Mouse (Mus musculus) stomach, embryonic 15.5 days (tissue): Measurements from ENCODE around the gene Olfr1415. TPM values are rescaled to one million over a fixed set of nuclear protein-coding genes. Genes with fewer than 3 reads are reported as not detected.

Experiments used
- ATAC-seq: fragments of 200-750 bp; cut with Nextera tagmentation; 2 replicates; pipeline ENCODE4 v1.8.0; 2017; ENCODE audit warnings: low read depth, moderate number of reproducible peaks, moderate TSS enrichment; ENCODE audit not compliant: insufficient read depth, low FRiP score
- H3K27ac ChIP-seq: fragments of 300-500 bp; sonication (generic); 2 replicates; pipeline ENCODE4 v1.5.1; 2015; ENCODE audit warnings: mild to moderate bottlenecking, inconsistent platforms
- H3K27me3 ChIP-seq: fragments of 300-500 bp; sonication (generic); replicated peaks from 2 replicates; pipeline ENCODE4 v1.6.1; 2015; ENCODE audit warnings: inconsistent platforms
- H3K36me3 ChIP-seq: fragments of 300-500 bp; sonication (generic); 2 replicates; pipeline ENCODE4 v1.6.1; 2015; ENCODE audit warnings: inconsistent platforms
- H3K4me1 ChIP-seq: fragments of 300-500 bp; sonication (generic); 2 replicates; pipeline ENCODE4 v1.6.1; 2015; ENCODE audit warnings: inconsistent platforms
- H3K4me2 ChIP-seq: fragments of 300-500 bp; sonication (generic); 2 replicates; pipeline ENCODE4 v1.6.1; 2015; ENCODE audit warnings: mild to moderate bottlenecking, inconsistent platforms
- H3K4me3 ChIP-seq: fragments of 300-500 bp; sonication (generic); replicated peaks from 2 replicates; pipeline ENCODE4 v1.5.1; 2015; ENCODE audit warnings: inconsistent platforms
- H3K9ac ChIP-seq: fragments of 300-500 bp; sonication (generic); 2 replicates; pipeline ENCODE4 v1.6.1; 2015; ENCODE audit warnings: inconsistent platforms
- H3K9me3 ChIP-seq: fragments of 300-500 bp; sonication (generic); 2 replicates; pipeline ENCODE4 v1.6.1; 2016; ENCODE audit warnings: inconsistent platforms
- WGBS: fragments of 180-500 bp; shearing (Covaris S2); methylation state at CpG from one replicate; pipeline ENCODE4 v1.1.7; 2015; 5-methylcytosine and 5-hydroxymethylcytosine counted together
- microRNA-seq: library from miRNA; unstranded; fragments of <30 nt; microRNA quantifications from one replicate; pipeline ENCODE4, GENCODE M21; 2016
- polyA plus RNA-seq: library from polyadenylated mRNA; unstranded; fragments of >200 nt; fragmentation: Nextera tagmentation; extraction: Ambion mirVana; gene quantifications from 2 replicates; pipeline ENCODE4 v1.2.1, GENCODE M21; 2015

The Olfr1415 gene
- polyA plus RNA-seq, 1 experiment from 2014 or later: not detected

GRCm38 (mm10) chr1:92468891-92469290 is 27.0 kb downstream of the Olfr1415 start:
- Histone ChIP-seq H3K4me2 (no peak overlapping the region), H3K9me3 (no peaks in the 10 kb centered on the region), H3K27me3 (no peaks in the 10 kb centered on the region), H3K4me1 (peaks cover 3% of the 10 kb centered on the region; the same call in 1 of the 2 replicates), H3K27ac (no peak overlapping the region), H3K9ac (no peak overlapping the region), H3K36me3 (peaks cover 42% of the 10 kb centered on the region), H3K4me3 (no peak overlapping the region)
- ATAC-seq: no peak
- 72% methylated on average over 4 of the region's 4 CpGs for WGBS

GRCm38 (mm10) chr1:92458416-92458815 is 37.5 kb downstream of the Olfr1415 start:
- Histone ChIP-seq H3K4me2 (no peak overlapping the region), H3K27ac (no peak overlapping the region), H3K36me3 (peaks cover 52% of the 10 kb centered on the region), H3K4me1 (no peaks in the 10 kb centered on the region), H3K27me3 (no peaks in the 10 kb centered on the region), H3K9me3 (no peaks in the 10 kb centered on the region), H3K4me3 (no peak overlapping the region), H3K9ac (no peak overlapping the region)
- WGBS: 90% methylated on average over 6 of the region's 6 CpGs
- no peak for ATAC-seq

GRCm38 (mm10) chr1:92457758-92458157 is 38.1 kb downstream of the Olfr1415 start:
- H3K9ac ChIP-seq: no peak overlapping the region
- H3K4me3 ChIP-seq: no peak overlapping the region
- ATAC-seq: no peak
- H3K27ac ChIP-seq: no peak overlapping the region
- H3K27me3 ChIP-seq: no peaks in the 10 kb centered on the region
- no peaks in the 10 kb centered on the region for H3K9me3 ChIP-seq
- no peaks in the 10 kb centered on the region for H3K4me1 ChIP-seq
- peaks cover 48% of the 10 kb centered on the region for H3K36me3 ChIP-seq
- H3K4me2 ChIP-seq: no peak overlapping the region

GRCm38 (mm10) chr1:92453751-92454445 is 42.0 kb downstream of the Olfr1415 start:
- H3K36me3 ChIP-seq: peaks cover 38% of the 10 kb centered on the region
- no peak overlapping the region for H3K9ac ChIP-seq
- ATAC-seq: no peak
- no peak overlapping the region for H3K4me2 ChIP-seq
- H3K4me1 ChIP-seq: no peaks in the 10 kb centered on the region
- no peaks in the 10 kb centered on the region for H3K27me3 ChIP-seq
- no peaks in the 10 kb centered on the region for H3K9me3 ChIP-seq
- WGBS: 74% methylated on average over 8 of the region's 8 CpGs
- no peak overlapping the region for H3K4me3 ChIP-seq
- H3K27ac ChIP-seq: no peak overlapping the region

- ATAC-seq: no peak
- no peak overlapping the region for H3K4me3 ChIP-seq
- H3K27me3 ChIP-seq: no peaks in the 10 kb centered on the region
- no peaks in the 10 kb centered on the region for H3K9me3 ChIP-seq
- 73% methylated on average over 3 of the region's 3 CpGs for WGBS
- H3K9ac ChIP-seq: no peak overlapping the region
- H3K27ac ChIP-seq: no peak overlapping the region
- no peaks in the 10 kb centered on the region for H3K4me1 ChIP-seq
- H3K4me2 ChIP-seq: no peak overlapping the region
- H3K36me3 ChIP-seq: peaks cover 25% of the 10 kb centered on the region
Observed at GRCm38 (mm10) chr1:92448293-92448692, 47.6 kb downstream of the Olfr1415 start.

- Histone ChIP-seq H3K27me3 (no peaks in the 10 kb centered on the region), H3K9ac (no peak overlapping the region), H3K9me3 (no peaks in the 10 kb centered on the region), H3K4me3 (no peak overlapping the region), H3K4me1 (peaks cover 15% of the 10 kb centered on the region; the same call in 1 of the 2 replicates), H3K36me3 (peaks cover 22% of the 10 kb centered on the region), H3K4me2 (no peak overlapping the region), H3K27ac (no peak overlapping the region)
- 79% methylated on average over 6 of the region's 6 CpGs for WGBS
- no peak; the same call in 1 of the 2 replicates for ATAC-seq
Observed at GRCm38 (mm10) chr1:92441453-92442063, 54.3 kb downstream of the Olfr1415 start.

- 89% methylated on average over 9 of the region's 9 CpGs for WGBS
- H3K4me3 ChIP-seq: no peak overlapping the region
- H3K4me1 ChIP-seq: peaks cover 15% of the 10 kb centered on the region; the same call in 1 of the 2 replicates
- H3K27me3 ChIP-seq: no peaks in the 10 kb centered on the region
- H3K4me2 ChIP-seq: no peak overlapping the region
- ATAC-seq: no peak
- H3K9me3 ChIP-seq: no peaks in the 10 kb centered on the region
- H3K9ac ChIP-seq: no peak overlapping the region
- no peak overlapping the region for H3K27ac ChIP-seq
- H3K36me3 ChIP-seq: peaks cover 22% of the 10 kb centered on the region
Observed at GRCm38 (mm10) chr1:92440066-92440750, 55.7 kb downstream of the Olfr1415 start.

Small RNAs within 50 kb of the gene (microRNA-seq; reads per million reads assigned to microRNA genes)
- 1.7 reads per million for gene Mir6900

Other genes with a start within 250 kb of the Olfr1415 start
- 253 and 295 TPM in 2 replicates for gene Ndufa10, start 22.2 kb downstream of the Olfr1415 start, polyA plus RNA-seq
- gene Olfr1416, start 11.0 kb downstream of the Olfr1415 start, polyA plus RNA-seq: not detected in 2 replicates
- not detected in 2 replicates for gene Olfr1414, start 22.6 kb upstream of the Olfr1415 start, polyA plus RNA-seq
- gene Olfr1413, start 75.2 kb upstream of the Olfr1415 start, polyA plus RNA-seq: not detected in 2 replicates
- gene Olfr1412, start 89.7 kb upstream of the Olfr1415 start, polyA plus RNA-seq: not detected in 2 replicates
- gene Olfr1411, start 98.3 kb upstream of the Olfr1415 start, polyA plus RNA-seq: not detected in 2 replicates
- not detected in 2 replicates for gene Olfr1410, start 109.7 kb upstream of the Olfr1415 start, polyA plus RNA-seq
- gene Olfr12, start 121.7 kb upstream of the Olfr1415 start, polyA plus RNA-seq: not detected in 2 replicates
- gene Cops9, start 145.9 kb upstream of the Olfr1415 start, polyA plus RNA-seq: 349 and 369 TPM in 2 replicates
- 0.19 and 0.21 TPM in 2 replicates for gene Otos, start 152.7 kb upstream of the Olfr1415 start, polyA plus RNA-seq